ENCODE assay signal across 9 mouse cellular contexts in genomic region chr7:29313572-29314261, GRCm38 (mm10). TPM values are rescaled to one million over a fixed set of nuclear protein-coding genes. Genes with fewer than 3 reads are reported as not detected.
DNase-seq lines count a peak whose midpoint lies in the region; ATAC-seq lines count a peak whose summit lies in the region.
"Had no signal": no experiment of that assay in that cellular context is flagged by ENCODE, and none has a peak within 500 bp of the region (broad histone marks: within the 10 kb centered on the region; RNA-seq: fewer than 3 reads in every experiment).

No protein-coding gene starts in this region.

- H3K27ac ChIP-seq in embryonic facial prominence, embryonic 14.5 days (replicated peaks; ENCODE audit: low read depth, low read length) = peak overlapping the region; percentile 48; the same call in 1 of the 2 replicates
- H3K27ac ChIP-seq in hindbrain, embryonic 14.5 days = peak overlapping the region; percentile 72
- H3K27ac ChIP-seq in midbrain, embryonic 16.5 days (ENCODE audit: low read length) = peak overlapping the region; percentile 96
- H3K27ac ChIP-seq in heart, embryonic 10.5 days = no peak overlapping the region

- H3K4me2 ChIP-seq in embryonic facial prominence, embryonic 14.5 days (ENCODE audit: low read depth, low read length) = no peak overlapping the region
- peak overlapping the region; percentile 23; the same call in 1 of the 2 replicates for H3K4me2 ChIP-seq in hindbrain, embryonic 14.5 days (replicated peaks)
- peak overlapping the region; percentile 49 for H3K4me2 ChIP-seq in midbrain, embryonic 16.5 days (ENCODE audit: low read length)

- H3K9ac ChIP-seq in embryonic facial prominence, embryonic 14.5 days (ENCODE audit: low read depth, low read length) = no peak overlapping the region
- peak overlapping the region; percentile 38; the same call in 1 of the 2 replicates for H3K9ac ChIP-seq in hindbrain, embryonic 14.5 days
- peak overlapping the region; percentile 21 for H3K9ac ChIP-seq in midbrain, embryonic 16.5 days (ENCODE audit: low read depth, low read length)

- peak; percentile 41 for DNase-seq in cerebellum, adult 9-11 months
- no peak for DNase-seq in embryonic facial prominence, embryonic 14.5 days (ENCODE audit: low spot score)
- DNase-seq in hindbrain, embryonic 14.5 days (ENCODE audit: low spot score) = no peak
- DNase-seq in kidney, adult 9 months = no peak
- DNase-seq in heart, embryonic 10.5 days (ENCODE audit: low spot score) = no peak
- DNase-seq in spleen, postnatal 36 days (ENCODE audit: low spot score in 2 of 2) = no peak

- H3K27me3 ChIP-seq in embryonic facial prominence, embryonic 14.5 days (replicated peaks; ENCODE audit: control insufficient read depth, insufficient read depth, low read length) = no peaks in the 10 kb centered on the region
- H3K27me3 ChIP-seq in hindbrain, embryonic 14.5 days (ENCODE audit: control insufficient read depth, insufficient read depth, low read length) = no peaks in the 10 kb centered on the region
- no peaks in the 10 kb centered on the region for H3K27me3 ChIP-seq in midbrain, embryonic 16.5 days (ENCODE audit: control insufficient read depth, insufficient read depth, low read depth, low read length)
- peaks cover 59% of the 10 kb centered on the region; the same call in 1 of the 2 replicates for H3K27me3 ChIP-seq in heart, embryonic 10.5 days (ENCODE audit: insufficient read depth, poor library complexity, severe bottlenecking)

- no peaks in the 10 kb centered on the region; the same call in 1 of the 2 replicates for H3K36me3 ChIP-seq in embryonic facial prominence, embryonic 14.5 days (ENCODE audit: control insufficient read depth, insufficient read depth, low read length)
- peaks cover 44% of the 10 kb centered on the region for H3K36me3 ChIP-seq in hindbrain, embryonic 14.5 days (replicated peaks; ENCODE audit: control insufficient read depth, insufficient read depth)
- peaks cover 9% of the 10 kb centered on the region; the same call in 1 of the 2 replicates for H3K36me3 ChIP-seq in midbrain, embryonic 16.5 days (ENCODE audit: control insufficient read depth, insufficient read depth, low read length)
- no peaks in the 10 kb centered on the region for H3K36me3 ChIP-seq in heart, embryonic 10.5 days

- H3K4me1 ChIP-seq in embryonic facial prominence, embryonic 14.5 days (ENCODE audit: control insufficient read depth, insufficient read depth, low read length) = peaks cover 61% of the 10 kb centered on the region
- H3K4me1 ChIP-seq in hindbrain, embryonic 14.5 days (replicated peaks; ENCODE audit: control insufficient read depth, insufficient read depth, low read length) = peaks cover 79% of the 10 kb centered on the region
- peaks cover 80% of the 10 kb centered on the region for H3K4me1 ChIP-seq in midbrain, embryonic 16.5 days (ENCODE audit: control insufficient read depth, insufficient read depth, low read length)
- H3K4me1 ChIP-seq in heart, embryonic 10.5 days = peaks cover 53% of the 10 kb centered on the region

- H3K9me3 ChIP-seq in embryonic facial prominence, embryonic 14.5 days (ENCODE audit: control insufficient read depth, low read length) = no peaks in the 10 kb centered on the region
- H3K9me3 ChIP-seq in hindbrain, embryonic 14.5 days (ENCODE audit: control insufficient read depth, low read length) = no peaks in the 10 kb centered on the region
- H3K9me3 ChIP-seq in midbrain, embryonic 16.5 days (replicated peaks; ENCODE audit: control insufficient read depth, low read length, poor library complexity, severe bottlenecking) = no peaks in the 10 kb centered on the region
- H3K9me3 ChIP-seq in heart, embryonic 10.5 days = no peaks in the 10 kb centered on the region

- no peak overlapping the region for H3K4me3 ChIP-seq in embryonic facial prominence, embryonic 14.5 days (ENCODE audit: low read depth, low read length)
- no peak overlapping the region for H3K4me3 ChIP-seq in hindbrain, embryonic 14.5 days (replicated peaks; ENCODE audit: low read length)
- H3K4me3 ChIP-seq in midbrain, embryonic 16.5 days (ENCODE audit: low read depth, low read length) = 0 out of 2 replicates have a peak overlapping the region, but pooled peaks have one; percentile 5
- H3K4me3 ChIP-seq in heart, embryonic 10.5 days = no peak overlapping the region

- 48% methylated on average over 9 of the region's 9 CpGs for WGBS in embryonic facial prominence, embryonic 14.5 days
- 56% methylated on average over 9 of the region's 9 CpGs for WGBS in hindbrain, embryonic 14.5 days
- 48% methylated on average over 9 of the region's 9 CpGs for WGBS in midbrain, embryonic 16.5 days
- 61% methylated on average over 9 of the region's 9 CpGs for WGBS in heart, embryonic 10.5 days

- ATAC-seq in cerebellum, adult (ENCODE audit: insufficient number of reproducible peaks, low FRiP score, low TSS enrichment) = no peak
- ATAC-seq in embryonic facial prominence, embryonic 14.5 days (ENCODE audit: low read depth) = no peak
- no peak for ATAC-seq in hindbrain, embryonic 14.5 days (ENCODE audit: low FRiP score)
- no peak for ATAC-seq in midbrain, embryonic 16.5 days
- ATAC-seq: intestine, postnatal 0 days had no signal

RNA-seq across cellular contexts. Expression of gene Dpf1, which starts 10.0 kb away (rescaled TPM):
- polyA plus RNA-seq in embryonic facial prominence, embryonic 14.5 days (2014; fragmentation: Nextera tagmentation; extraction: Ambion mirVana) = 11.4 TPM in 2 replicates
- 160 and 161 TPM in 2 replicates for polyA plus RNA-seq in hindbrain, embryonic 14.5 days (2014; fragmentation: Nextera tagmentation; extraction: Ambion mirVana)
- 223 and 226 TPM in 2 replicates for polyA plus RNA-seq in midbrain, embryonic 16.5 days (2015; fragmentation: Nextera tagmentation; extraction: Ambion mirVana)
- 2.5 and 8.7 TPM in 2 replicates for polyA plus RNA-seq in heart, embryonic 10.5 days (2016; fragmentation: Nextera tagmentation; extraction: Ambion mirVana)

RNA-seq across cellular contexts. Expression of gene Ppp1r14a, which starts 24.6 kb away (rescaled TPM):
- polyA plus RNA-seq in embryonic facial prominence, embryonic 14.5 days (2014; fragmentation: Nextera tagmentation; extraction: Ambion mirVana) = 11.6 and 13.8 TPM in 2 replicates
- polyA plus RNA-seq in hindbrain, embryonic 14.5 days (2014; fragmentation: Nextera tagmentation; extraction: Ambion mirVana) = 2.2 and 3.6 TPM in 2 replicates
- 2.5 and 2.7 TPM in 2 replicates for polyA plus RNA-seq in midbrain, embryonic 16.5 days (2015; fragmentation: Nextera tagmentation; extraction: Ambion mirVana)
- 6.4 and 13.8 TPM in 2 replicates for polyA plus RNA-seq in heart, embryonic 10.5 days (2016; fragmentation: Nextera tagmentation; extraction: Ambion mirVana)

RNA-seq across cellular contexts. Expression of gene Spint2, which starts 32.0 kb away (rescaled TPM):
- 116 and 120 TPM in 2 replicates for polyA plus RNA-seq in embryonic facial prominence, embryonic 14.5 days (2014; fragmentation: Nextera tagmentation; extraction: Ambion mirVana)
- 71.3 and 73.2 TPM in 2 replicates for polyA plus RNA-seq in hindbrain, embryonic 14.5 days (2014; fragmentation: Nextera tagmentation; extraction: Ambion mirVana)
- 81.2 and 89.7 TPM in 2 replicates for polyA plus RNA-seq in midbrain, embryonic 16.5 days (2015; fragmentation: Nextera tagmentation; extraction: Ambion mirVana)
- polyA plus RNA-seq in heart, embryonic 10.5 days (2016; fragmentation: Nextera tagmentation; extraction: Ambion mirVana) = 32.4 and 63.4 TPM in 2 replicates

Comparison
In these comparisons a context has a peak if more than half of its experiments do, and no peak if none do; other contexts are left out.
1. RNA of gene Dpf1, which starts 10.0 kb away (polyA plus RNA-seq): 223 to 226 TPM in midbrain, embryonic 16.5 days and 160 to 161 TPM in hindbrain, embryonic 14.5 days; 11.4 TPM in embryonic facial prominence, embryonic 14.5 days and 2.5 to 8.7 TPM in heart, embryonic 10.5 days; every median in the first group is over 10 times any median in the second.